Mouse (Mus musculus): ENCODE results near the gene Gmeb1. TPM values are rescaled to one million over a fixed set of nuclear protein-coding genes. Genes with fewer than 3 reads are reported as not detected.

Gene Gmeb1
- total and polyA plus RNA-seq, 2 experiments from 2014 or later: 7.6 to 16.4 TPM

GRCm38 (mm10) chr4:132178630-132179059 lies 82.8 kb downstream of the Gmeb1 start:
- Histone ChIP-seq H3K4me1 (ENCODE audit: control insufficient read depth, insufficient read depth) (no peaks in the 10 kb centered on the region), H3K9me3 (replicated peaks; ENCODE audit: control insufficient read depth, low read length) (no peaks in the 10 kb centered on the region), H3K27ac (ENCODE audit: low read depth) (no peak overlapping the region), H3K9ac (replicated peaks; ENCODE audit: low read depth, low read length) (no peak overlapping the region), H3K36me3 (replicated peaks; ENCODE audit: control insufficient read depth, insufficient read depth, low read length) (peaks cover 17% of the 10 kb centered on the region; the same call in 1 of the 2 replicates), H3K4me3 (ENCODE audit: low read depth, low read length) (no peak overlapping the region), H3K4me2 (ENCODE audit: low read depth, low read length) (no peak overlapping the region), H3K27me3 (ENCODE audit: control insufficient read depth, insufficient read depth, low read length) (no peaks in the 10 kb centered on the region)
- WGBS: 8% methylated on average over 10 of the region's 10 CpGs
- peak; percentile 76 for ATAC-seq (ENCODE audit: insufficient read depth, low read depth)
- peak; percentile 76 for DNase-seq (ENCODE audit: low spot score)
- TF ChIP-seq EP300 (IDR thresholded peaks at IDR 0.05; ENCODE audit: low read depth): no peak
- TF ChIP-seq CTCF (IDR thresholded peaks at IDR 0.05; ENCODE audit: low read depth): peak; percentile 90

DNA sequence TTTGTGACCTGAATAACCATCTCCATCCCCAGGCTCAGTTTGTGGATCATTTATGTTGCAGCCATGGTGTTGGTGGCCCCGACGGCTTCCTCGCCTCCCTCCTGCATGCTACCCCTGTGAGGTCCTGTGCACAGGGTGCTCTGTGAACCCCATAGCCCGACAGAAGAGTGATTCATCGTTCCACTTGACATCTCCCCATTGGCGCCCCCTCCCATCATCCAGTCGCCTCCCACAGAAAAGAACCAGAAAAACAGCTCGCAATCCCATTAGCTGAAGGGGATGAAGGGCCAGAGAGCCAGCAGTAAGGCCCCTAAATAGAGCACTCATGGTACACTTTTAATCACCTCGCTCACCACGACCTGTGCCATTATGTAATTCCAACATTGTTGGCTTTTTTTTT lies 84.9 kb downstream of the Gmeb1 start:
- 61% methylated on average over 10 of the region's 10 CpGs for WGBS

More for the DNA sequence above, 84.9 kb downstream of the Gmeb1 start:
- Histone ChIP-seq H3K4me3 (ENCODE audit: low read depth, low read length) (no peak overlapping the region), H3K4me1 (ENCODE audit: control insufficient read depth, insufficient read depth) (no peaks in the 10 kb centered on the region), H3K4me2 (ENCODE audit: low read depth, low read length) (no peak overlapping the region), H3K36me3 (replicated peaks; ENCODE audit: control insufficient read depth, insufficient read depth, low read length) (no peaks in the 10 kb centered on the region), H3K9me3 (replicated peaks; ENCODE audit: control insufficient read depth, low read length) (no peaks in the 10 kb centered on the region), H3K9ac (replicated peaks; ENCODE audit: low read depth, low read length) (no peak overlapping the region), H3K27me3 (ENCODE audit: control insufficient read depth, insufficient read depth, low read length) (no peaks in the 10 kb centered on the region), H3K27ac (ENCODE audit: low read depth) (no peak overlapping the region)
- TF ChIP-seq CTCF (IDR thresholded peaks at IDR 0.05; ENCODE audit: low read depth): no peak
- ATAC-seq (ENCODE audit: insufficient read depth, low read depth) (no peak), DNase-seq (ENCODE audit: low spot score) (no peak)

Small RNAs within 50 kb of the gene (microRNA-seq; reads per million reads assigned to microRNA genes)
- not detected for gene Gm22033

Other genes starting within 250 kb of the Gmeb1 start
- gene Gm10300, start 186.9 kb downstream of the Gmeb1 start, total RNA-seq (2014; rRNA removed; ENCODE audit: low replicate concordance): 1.7 TPM in 1 of 2 replicates, not detected in the other
- gene Gm10300, start 186.9 kb downstream of the Gmeb1 start, polyA plus RNA-seq (2015; fragmentation: Nextera tagmentation; extraction: Ambion mirVana): 0.18 TPM in 2 replicates
- 47.3 and 52.8 TPM in 2 replicates for gene Epb41, start 186.3 kb downstream of the Gmeb1 start, total RNA-seq (2014; rRNA removed; ENCODE audit: low replicate concordance)
- 21.2 and 26.6 TPM in 2 replicates for gene Epb41, start 186.3 kb downstream of the Gmeb1 start, polyA plus RNA-seq (2015; fragmentation: Nextera tagmentation; extraction: Ambion mirVana)
- 0.93 and 1.1 TPM in 2 replicates for gene Oprd1, start 117.1 kb downstream of the Gmeb1 start, total RNA-seq (2014; rRNA removed; ENCODE audit: low replicate concordance)
- 0.37 and 0.70 TPM in 2 replicates for gene Oprd1, start 117.1 kb downstream of the Gmeb1 start, polyA plus RNA-seq (2015; fragmentation: Nextera tagmentation; extraction: Ambion mirVana)
- gene Ythdf2, start 49.3 kb downstream of the Gmeb1 start, total RNA-seq (2014; rRNA removed; ENCODE audit: low replicate concordance): 28.7 and 43.3 TPM in 2 replicates
- 48.1 and 52.4 TPM in 2 replicates for gene Ythdf2, start 49.3 kb downstream of the Gmeb1 start, polyA plus RNA-seq (2015; fragmentation: Nextera tagmentation; extraction: Ambion mirVana)
- gene Taf12, start 12.8 kb upstream of the Gmeb1 start, total RNA-seq (2014; rRNA removed; ENCODE audit: low replicate concordance): 7.5 and 8.4 TPM in 2 replicates
- 30.5 and 34.2 TPM in 2 replicates for gene Taf12, start 12.8 kb upstream of the Gmeb1 start, polyA plus RNA-seq (2015; fragmentation: Nextera tagmentation; extraction: Ambion mirVana)
- 1.2 TPM in 1 of 2 replicates, not detected in the other for gene Rab42, start 41.8 kb upstream of the Gmeb1 start, total RNA-seq (2014; rRNA removed; ENCODE audit: low replicate concordance)
- 2.9 and 3.9 TPM in 2 replicates for gene Rab42, start 41.8 kb upstream of the Gmeb1 start, polyA plus RNA-seq (2015; fragmentation: Nextera tagmentation; extraction: Ambion mirVana)
- gene Trnau1ap, start 67.9 kb upstream of the Gmeb1 start, total RNA-seq (2014; rRNA removed; ENCODE audit: low replicate concordance): 51.3 and 69.0 TPM in 2 replicates
- 63.2 and 65.1 TPM in 2 replicates for gene Trnau1ap, start 67.9 kb upstream of the Gmeb1 start, polyA plus RNA-seq (2015; fragmentation: Nextera tagmentation; extraction: Ambion mirVana)
- gene Rcc1, start 92.0 kb upstream of the Gmeb1 start, total RNA-seq (2014; rRNA removed; ENCODE audit: low replicate concordance): 20.6 and 20.8 TPM in 2 replicates
- 17.1 and 18.6 TPM in 2 replicates for gene Rcc1, start 92.0 kb upstream of the Gmeb1 start, polyA plus RNA-seq (2015; fragmentation: Nextera tagmentation; extraction: Ambion mirVana)
- gene Phactr4, start 160.9 kb upstream of the Gmeb1 start, total RNA-seq (2014; rRNA removed; ENCODE audit: low replicate concordance): 4.4 and 9.5 TPM in 2 replicates
- gene Phactr4, start 160.9 kb upstream of the Gmeb1 start, polyA plus RNA-seq (2015; fragmentation: Nextera tagmentation; extraction: Ambion mirVana): 9.3 and 10.0 TPM in 2 replicates
- 6.6 TPM in 2 replicates for gene Med18, start 202.3 kb upstream of the Gmeb1 start, total RNA-seq (2014; rRNA removed; ENCODE audit: low replicate concordance)
- 10.2 TPM in 2 replicates for gene Med18, start 202.3 kb upstream of the Gmeb1 start, polyA plus RNA-seq (2015; fragmentation: Nextera tagmentation; extraction: Ambion mirVana)
- 6.2 and 8.9 TPM in 2 replicates for gene Sesn2, start 248.9 kb upstream of the Gmeb1 start, total RNA-seq (2014; rRNA removed; ENCODE audit: low replicate concordance)
- gene Sesn2, start 248.9 kb upstream of the Gmeb1 start, polyA plus RNA-seq (2015; fragmentation: Nextera tagmentation; extraction: Ambion mirVana): 5.0 and 5.2 TPM in 2 replicates